Mouse (Mus musculus): Measurements from ENCODE around the gene Foxb2.

DNA sequence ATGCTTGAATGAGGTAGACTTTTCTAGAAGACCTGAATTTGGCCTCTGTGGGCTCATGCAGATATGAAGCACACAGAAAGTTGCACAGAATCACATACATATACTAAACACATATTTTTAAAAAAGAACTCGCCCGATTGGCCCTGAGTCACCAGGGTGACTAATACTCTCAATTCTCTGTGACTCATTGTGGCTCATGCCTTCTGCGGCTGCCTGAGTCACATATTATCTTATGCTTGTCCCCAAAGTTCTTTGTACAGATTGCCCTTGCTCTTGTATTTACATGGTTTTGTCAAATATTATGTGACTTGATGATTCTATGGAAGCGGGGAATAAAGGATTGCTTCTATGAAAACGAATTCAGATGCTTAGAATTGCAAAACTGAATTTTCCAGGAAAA lies 25.0 kb upstream of the Foxb2 start:
- no peak for TF ChIP-seq HCFC1 (IDR thresholded peaks at IDR 0.05; ENCODE audit: borderline replicate concordance, insufficient read depth, low read length)
- no peak for TF ChIP-seq MAFK (IDR thresholded peaks at IDR 0.05; ENCODE audit: insufficient read depth, low read depth, low read length)
- no peak for TF ChIP-seq CHD2 (IDR thresholded peaks at IDR 0.05; ENCODE audit: low read depth, low read length)
